Mouse (Mus musculus) right cerebral cortex, adult 18-20 months (tissue): ENCODE results near the gene Gm11213.
A peak's percentile ranks its signal among the peaks of the same experiment; 100 is the strongest.

Experiments used
- DNase-seq: peaks from one replicate; pipeline ENCODE4 v3.0.0; 2022; ENCODE audit warnings: mixed read lengths

Gm11213 gene

GRCm38 (mm10) chr4:63579649-63580048 is 25.4 kb downstream of the Gm11213 start:
- DNase-seq = no peak

GRCm38 (mm10) chr4:63572621-63573020 is 32.4 kb downstream of the Gm11213 start:
- DNase-seq = no peak

GRCm38 (mm10) chr4:63570208-63570781 is 34.8 kb downstream of the Gm11213 start:
- DNase-seq = no peak

GRCm38 (mm10) chr4:63569322-63569721 is 35.7 kb downstream of the Gm11213 start:
- DNase-seq = no peak

- no peak for DNase-seq
These were observed 37.2 kb downstream of the Gm11213 start for GRCm38 (mm10) chr4:63567712-63568390.

GRCm38 (mm10) chr4:63562742-63563141 is 42.3 kb downstream of the Gm11213 start:
- DNase-seq = no peak

- DNase-seq = no peak
These were observed 43.0 kb downstream of the Gm11213 start for GRCm38 (mm10) chr4:63561861-63562675.

- no peak for DNase-seq
These were observed 45.0 kb downstream of the Gm11213 start for GRCm38 (mm10) chr4:63560079-63560478.

DNA sequence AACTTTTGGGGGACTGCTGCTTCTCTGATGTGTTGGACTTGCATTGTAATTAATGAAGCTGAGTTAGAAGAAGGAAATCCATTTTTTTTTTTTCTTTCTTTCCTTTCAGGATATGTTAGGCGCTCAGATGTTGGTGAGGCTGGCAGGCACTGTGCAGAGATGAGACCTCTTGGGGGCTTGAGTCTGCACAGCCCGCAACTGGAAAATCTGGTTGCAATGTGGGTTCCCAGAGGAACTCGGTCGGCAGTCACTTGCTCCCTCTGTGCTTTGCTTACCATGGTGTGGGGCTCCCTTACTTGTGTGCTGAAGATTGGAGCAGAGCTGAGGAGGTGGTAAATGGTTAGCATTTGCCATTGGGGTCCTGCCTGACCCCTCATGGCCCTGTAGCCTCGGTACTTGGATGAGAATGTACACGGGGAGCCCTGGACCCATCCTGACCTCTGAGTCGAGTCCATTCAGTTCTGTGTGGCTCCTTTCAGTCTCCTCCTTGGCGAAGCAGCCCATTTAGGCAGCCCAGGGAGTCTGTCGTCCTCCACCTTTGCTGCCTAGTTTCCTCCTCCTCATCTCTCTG is 45.8 kb downstream of the Gm11213 start:
- DNase-seq = no peak

GRCm38 (mm10) chr4:63558407-63559081 is 46.5 kb downstream of the Gm11213 start, which contains the start of gene Tmem268:
Tmem268 (plus strand) TSS chr4:63558781.
- peak; percentile 69 for DNase-seq

- DNase-seq = no peak
These were observed 47.7 kb downstream of the Gm11213 start for GRCm38 (mm10) chr4:63557124-63558059.

DNA sequence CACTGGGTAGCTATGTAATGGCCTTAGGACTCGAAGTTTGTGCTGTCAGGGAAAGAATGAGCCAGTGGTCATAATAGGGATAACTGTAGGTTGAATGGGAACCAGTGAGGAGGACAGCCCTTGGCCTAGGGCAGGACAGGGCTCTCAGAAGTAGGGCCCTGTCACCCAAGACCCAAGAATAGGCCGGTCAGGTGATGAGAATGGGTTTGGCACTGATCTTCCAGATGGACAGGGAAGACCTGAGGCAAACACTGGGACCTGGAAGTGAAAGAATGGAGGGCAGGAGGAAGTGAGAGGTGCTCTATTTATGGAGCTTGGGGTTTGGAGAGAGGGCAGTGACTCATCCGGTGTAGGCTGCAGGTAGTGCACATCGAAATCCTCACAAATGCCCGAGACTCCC is 48.4 kb downstream of the Gm11213 start:
- DNase-seq = no peak

DNA sequence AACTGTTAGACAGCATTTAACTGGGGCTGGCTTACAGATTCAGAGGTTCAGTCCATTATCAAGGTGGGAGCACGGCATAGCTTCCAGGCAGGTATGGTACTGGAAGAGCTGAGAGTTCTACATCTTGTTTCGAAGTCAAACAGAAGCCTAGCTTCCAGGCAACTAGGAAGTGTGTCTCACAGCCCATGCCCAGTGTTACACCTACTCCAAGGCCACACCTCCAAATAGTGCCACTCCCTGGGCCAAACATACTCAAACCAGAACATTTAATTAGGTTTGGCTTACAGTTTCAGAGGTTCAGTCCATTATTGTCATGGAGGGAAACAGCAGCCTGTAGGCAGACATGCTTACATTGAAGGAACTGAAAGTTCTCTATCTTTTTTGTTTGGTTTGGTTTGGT is 50.0 kb downstream of the Gm11213 start:
- no peak for DNase-seq

GRCm38 (mm10) chr4:63554616-63555015 is 50.4 kb downstream of the Gm11213 start:
- DNase-seq = no peak

DNA sequence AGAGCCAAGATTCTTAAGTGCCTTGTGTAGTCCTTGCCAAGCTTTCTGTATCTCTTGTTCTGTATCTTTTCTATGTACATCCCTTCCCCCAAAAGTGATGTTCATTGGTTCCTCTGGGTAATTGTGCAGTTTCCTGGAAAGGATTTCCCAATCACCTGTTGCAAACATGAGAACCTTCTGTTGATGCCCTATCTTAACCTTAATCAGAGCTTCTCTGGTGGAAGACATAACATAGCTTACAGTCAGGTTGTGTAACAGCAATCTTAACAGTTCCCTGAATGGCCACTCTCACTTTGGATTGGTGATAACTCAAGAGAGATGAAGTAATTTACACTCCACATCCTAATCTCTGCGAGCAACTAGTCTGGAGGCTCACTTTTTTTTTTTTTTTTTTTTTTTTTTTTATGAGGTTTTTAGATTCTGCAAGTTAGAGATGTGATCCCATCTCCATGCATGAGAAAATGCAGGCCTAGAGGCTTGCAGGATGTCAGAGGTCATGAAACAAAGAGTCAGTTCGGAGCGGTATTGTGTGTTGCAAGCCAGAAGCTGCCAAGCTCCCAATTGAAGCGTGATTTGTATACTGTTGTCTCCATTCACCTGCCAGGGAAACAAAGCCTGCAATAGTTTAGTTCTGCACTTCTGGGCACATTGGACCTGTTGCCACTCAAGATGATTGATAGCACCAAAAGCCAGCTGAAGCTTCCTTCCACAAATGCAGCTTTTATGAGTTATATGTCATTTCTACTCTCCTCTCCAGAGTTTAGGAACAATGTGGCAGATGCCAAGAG is 51.1 kb downstream of the Gm11213 start:
- no peak for DNase-seq

GRCm38 (mm10) chr4:63552865-63553264 is 52.2 kb downstream of the Gm11213 start:
- DNase-seq = no peak

DNA sequence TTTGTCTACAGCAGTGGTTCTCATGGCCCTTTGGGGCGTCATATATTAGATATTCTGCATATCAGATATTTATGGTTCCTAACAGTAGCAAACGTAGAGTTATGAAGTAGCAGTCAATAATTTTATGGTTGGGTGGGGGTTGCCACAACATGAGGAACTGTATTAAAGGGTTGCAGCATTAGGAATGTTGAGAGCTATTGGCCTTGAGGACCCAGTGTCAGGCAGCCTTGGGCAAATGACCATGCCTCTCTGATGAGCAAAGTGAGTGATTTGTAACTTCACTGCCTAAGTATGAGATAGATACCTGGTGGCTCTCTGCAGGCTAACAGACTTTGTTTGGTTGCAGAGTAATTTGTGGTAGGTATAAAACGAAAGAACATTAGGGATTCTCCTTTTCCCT is 54.2 kb downstream of the Gm11213 start:
- no peak for DNase-seq

GRCm38 (mm10) chr4:63548491-63548890 is 56.6 kb downstream of the Gm11213 start:
- DNase-seq = no peak

DNA sequence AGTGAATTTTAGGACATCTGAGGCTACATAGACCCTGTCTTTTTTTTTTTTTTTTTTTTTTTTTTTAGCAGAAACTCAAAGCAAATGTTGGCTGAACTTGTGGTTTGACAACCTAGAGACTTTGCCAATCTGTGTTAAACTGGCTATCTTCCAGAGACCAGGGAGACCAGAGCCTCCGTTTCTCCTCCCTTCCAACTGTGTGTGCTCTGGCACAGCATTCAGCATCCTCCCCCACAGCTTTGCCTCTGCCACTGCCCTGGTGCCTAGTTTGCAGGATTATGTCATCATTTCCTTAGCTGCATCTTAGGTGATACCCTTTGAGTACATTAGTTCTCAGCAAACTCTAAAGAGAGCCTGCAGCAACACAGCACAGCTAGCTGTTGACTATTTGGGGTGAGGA is 57.3 kb downstream of the Gm11213 start:
- DNase-seq = no peak
